Mouse (Mus musculus) heart, embryonic 10.5 days (tissue): Measurements from ENCODE around the gene Tbx22. TPM values are rescaled to one million over a fixed set of nuclear protein-coding genes. Genes with fewer than 3 reads are reported as not detected.

Experiments
- DNase-seq: peaks from one replicate; pipeline ENCODE4 v3.0.0-alpha.2; 2017; ENCODE audit warnings: low spot score
- H3K27ac ChIP-seq: fragments of 300-500 bp; sonication (generic); 2 replicates; pipeline ENCODE4 v1.5.1; 2016; ENCODE audit warnings: mild to moderate bottlenecking
- H3K27me3 ChIP-seq: fragments of 300-500 bp; sonication (generic); 2 replicates; pipeline ENCODE4 v1.6.1; 2016; ENCODE audit warnings: mild to moderate bottlenecking; ENCODE audit not compliant: poor library complexity, insufficient read depth, severe bottlenecking
- H3K36me3 ChIP-seq: fragments of 300-500 bp; sonication (generic); 2 replicates; pipeline ENCODE4 v1.6.1; 2016; ENCODE audit warnings: mild to moderate bottlenecking, moderate library complexity
- H3K4me1 ChIP-seq: fragments of 300-500 bp; sonication (generic); 2 replicates; pipeline ENCODE4 v1.6.1; 2016; ENCODE audit warnings: mild to moderate bottlenecking
- H3K4me3 ChIP-seq: fragments of 300-500 bp; sonication (generic); 2 replicates; pipeline ENCODE4 v1.5.1; 2016; ENCODE audit warnings: mild to moderate bottlenecking, moderate library complexity
- H3K9me3 ChIP-seq: fragments of 300-500 bp; sonication (generic); 2 replicates; pipeline ENCODE4 v1.6.1; 2016; ENCODE audit warnings: mild to moderate bottlenecking, moderate library complexity
- WGBS: fragments of 180-500 bp; shearing (Covaris S2); methylation state at CpG from one replicate; pipeline ENCODE4 v1.1.7; 2016; 5-methylcytosine and 5-hydroxymethylcytosine counted together
- polyA plus RNA-seq: library from polyadenylated mRNA; unstranded; fragments of >200 nt; fragmentation: Nextera tagmentation; extraction: Ambion mirVana; gene quantifications from 2 replicates; pipeline ENCODE4 v1.2.1, GENCODE M21; 2016

The Tbx22 gene
- polyA plus RNA-seq: not detected in 2 replicates

DNA sequence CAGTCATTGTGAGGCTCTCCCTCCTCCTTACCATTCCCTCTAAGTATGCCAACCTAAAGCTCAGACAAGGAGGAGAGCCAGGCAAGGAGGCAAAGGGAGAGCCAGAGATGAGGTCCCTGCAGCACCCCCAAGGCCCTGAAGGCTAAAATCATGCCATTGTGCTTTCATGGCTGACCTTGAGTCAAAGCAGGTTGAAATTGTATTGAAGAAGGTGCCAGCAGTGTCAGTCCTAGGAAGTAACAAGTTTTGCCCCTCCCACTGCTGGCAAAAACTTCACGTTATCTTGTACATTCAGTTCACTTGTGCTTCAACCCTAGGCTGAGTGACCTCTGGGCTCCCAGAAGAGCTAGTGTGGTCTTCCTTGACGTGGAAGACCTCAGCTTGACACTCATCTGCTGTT lies at the start of gene Tbx22:
Tbx22 (plus strand) TSS at position 301 of the 400 bp plus-strand sequence.
- 35% methylated on average over 2 of the region's 2 CpGs for WGBS
- H3K27ac ChIP-seq: no peak within 1 kb of the TSS
- H3K4me1 ChIP-seq: no peaks in the 10 kb centered on the region
- H3K36me3 ChIP-seq: no peaks in the 10 kb centered on the region
- no peaks in the 10 kb centered on the region for H3K27me3 ChIP-seq
- H3K4me3 ChIP-seq: no peak within 1 kb of the TSS
- no peak for DNase-seq
- no peaks in the 10 kb centered on the region for H3K9me3 ChIP-seq

- Histone ChIP-seq H3K27me3 (no peaks in the 10 kb centered on the region), H3K9me3 (no peaks in the 10 kb centered on the region), H3K4me3 (no peak overlapping the region), H3K36me3 (no peaks in the 10 kb centered on the region), H3K27ac (no peak overlapping the region), H3K4me1 (no peaks in the 10 kb centered on the region)
- 26% methylated on average over 1 of the region's 1 CpGs for WGBS
- DNase-seq: no peak
Measured at GRCm38 (mm10) chrX:107668677-107669076, 913 bp downstream of the Tbx22 start.

DNA sequence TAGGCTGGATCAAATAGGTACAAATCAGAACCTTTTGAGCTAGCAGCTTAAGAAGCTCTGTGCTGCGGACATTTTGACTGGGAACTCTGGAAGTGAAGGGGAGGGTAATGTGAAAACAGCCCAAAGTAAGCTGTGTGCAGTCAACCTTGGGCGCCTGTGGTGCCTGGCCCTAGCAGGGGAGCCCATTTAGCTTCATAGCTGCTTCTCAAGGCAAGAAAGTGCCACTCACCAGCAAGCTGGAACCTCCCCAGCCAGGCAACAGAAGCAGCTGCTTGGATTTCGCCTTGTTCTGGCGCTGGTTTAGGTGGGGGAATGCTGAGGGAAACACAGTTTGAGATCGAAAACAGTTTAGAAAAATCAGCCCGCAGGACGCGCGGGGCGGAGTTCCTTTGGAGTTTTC lies 11.4 kb downstream of the Tbx22 start:
- Histone ChIP-seq H3K36me3 (no peaks in the 10 kb centered on the region), H3K4me1 (no peaks in the 10 kb centered on the region), H3K27ac (no peak overlapping the region), H3K9me3 (no peaks in the 10 kb centered on the region), H3K27me3 (peaks cover 22% of the 10 kb centered on the region), H3K4me3 (peak overlapping the region; percentile 51)
- 15% methylated on average over 10 of the region's 10 CpGs for WGBS
- no peak for DNase-seq

- no peaks in the 10 kb centered on the region for H3K4me1 ChIP-seq
- no peak overlapping the region for H3K27ac ChIP-seq
- H3K4me3 ChIP-seq: no peak overlapping the region
- no peaks in the 10 kb centered on the region for H3K36me3 ChIP-seq
- no peak for DNase-seq
- no peaks in the 10 kb centered on the region for H3K9me3 ChIP-seq
- no peaks in the 10 kb centered on the region for H3K27me3 ChIP-seq
- 78% methylated on average over 1 of the region's 1 CpGs for WGBS
Measured at GRCm38 (mm10) chrX:107708584-107708983, 40.8 kb downstream of the Tbx22 start.

- H3K27ac ChIP-seq: no peak overlapping the region
- H3K4me3 ChIP-seq: no peak overlapping the region
- H3K4me1 ChIP-seq: no peaks in the 10 kb centered on the region
- 11% methylated on average over 1 of the region's 1 CpGs for WGBS
- DNase-seq: no peak
- H3K9me3 ChIP-seq: no peaks in the 10 kb centered on the region
- no peaks in the 10 kb centered on the region for H3K36me3 ChIP-seq
- no peaks in the 10 kb centered on the region for H3K27me3 ChIP-seq
Measured at GRCm38 (mm10) chrX:107723541-107723940, 55.8 kb downstream of the Tbx22 start.

Other genes with a start within 250 kb of the Tbx22 start
- gene Tent5d, start 124.6 kb downstream of the Tbx22 start, polyA plus RNA-seq: 0.51 and 2.1 TPM in 2 replicates
- 9.3 and 13.5 TPM in 2 replicates for gene 2610002M06Rik, start 148.4 kb downstream of the Tbx22 start, polyA plus RNA-seq